Mouse (Mus musculus): ENCODE results near the gene Fam171a1.

Fam171a1 gene

DNA sequence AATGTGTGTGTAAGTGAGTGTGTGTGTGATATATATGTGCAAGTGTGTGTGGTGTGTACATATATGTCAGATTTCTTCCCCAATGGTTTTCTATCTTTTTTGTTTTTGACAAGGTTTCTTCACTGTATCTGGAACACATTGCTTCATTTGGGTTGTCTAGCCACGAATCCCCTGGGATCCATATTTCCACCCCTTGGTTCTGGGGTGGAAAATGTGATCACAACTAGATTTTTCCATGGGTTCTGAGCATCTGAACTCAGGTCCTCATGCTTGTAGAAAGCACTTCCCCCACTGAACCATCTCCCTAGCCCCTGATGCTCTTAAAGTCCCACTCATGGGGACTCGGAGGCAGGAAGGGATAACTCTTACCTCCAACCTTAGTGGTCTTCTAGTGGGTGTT lies 159.3 kb downstream of the Fam171a1 start:
- no peak for DNase-seq (ENCODE audit: low read depth)

DNA sequence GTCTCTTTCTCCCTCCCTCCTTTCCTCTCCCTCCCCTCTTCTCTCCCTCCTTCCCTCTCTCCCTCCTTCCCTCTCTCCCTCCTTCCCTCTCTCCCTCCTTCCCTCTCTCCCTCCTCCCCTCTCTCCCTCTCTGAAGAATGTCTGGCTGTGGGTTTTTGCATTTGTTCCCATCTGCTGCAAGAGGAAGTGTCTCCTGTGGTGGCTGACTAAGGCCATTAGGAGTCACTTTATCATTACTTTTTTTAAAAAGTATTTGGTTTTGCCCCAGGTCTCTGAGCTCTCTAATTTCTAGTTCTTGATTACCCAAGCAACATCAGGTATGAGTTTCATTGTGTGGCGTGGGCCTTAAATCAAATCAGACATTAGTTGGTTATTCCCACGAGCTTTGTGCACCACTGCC lies 162.1 kb downstream of the Fam171a1 start:
- DNase-seq (ENCODE audit: low read depth), result no peak
